Mouse (Mus musculus) lung, adult 18-20 months (tissue): ENCODE data around the gene Hcfc1.

Experiments used
- DNase-seq, 2 experiments: peaks; one replicate each; pipeline ENCODE4 v3.0.0; 2022; ENCODE audit warnings: mixed read lengths in 2 of 2

The Hcfc1 gene

DNA sequence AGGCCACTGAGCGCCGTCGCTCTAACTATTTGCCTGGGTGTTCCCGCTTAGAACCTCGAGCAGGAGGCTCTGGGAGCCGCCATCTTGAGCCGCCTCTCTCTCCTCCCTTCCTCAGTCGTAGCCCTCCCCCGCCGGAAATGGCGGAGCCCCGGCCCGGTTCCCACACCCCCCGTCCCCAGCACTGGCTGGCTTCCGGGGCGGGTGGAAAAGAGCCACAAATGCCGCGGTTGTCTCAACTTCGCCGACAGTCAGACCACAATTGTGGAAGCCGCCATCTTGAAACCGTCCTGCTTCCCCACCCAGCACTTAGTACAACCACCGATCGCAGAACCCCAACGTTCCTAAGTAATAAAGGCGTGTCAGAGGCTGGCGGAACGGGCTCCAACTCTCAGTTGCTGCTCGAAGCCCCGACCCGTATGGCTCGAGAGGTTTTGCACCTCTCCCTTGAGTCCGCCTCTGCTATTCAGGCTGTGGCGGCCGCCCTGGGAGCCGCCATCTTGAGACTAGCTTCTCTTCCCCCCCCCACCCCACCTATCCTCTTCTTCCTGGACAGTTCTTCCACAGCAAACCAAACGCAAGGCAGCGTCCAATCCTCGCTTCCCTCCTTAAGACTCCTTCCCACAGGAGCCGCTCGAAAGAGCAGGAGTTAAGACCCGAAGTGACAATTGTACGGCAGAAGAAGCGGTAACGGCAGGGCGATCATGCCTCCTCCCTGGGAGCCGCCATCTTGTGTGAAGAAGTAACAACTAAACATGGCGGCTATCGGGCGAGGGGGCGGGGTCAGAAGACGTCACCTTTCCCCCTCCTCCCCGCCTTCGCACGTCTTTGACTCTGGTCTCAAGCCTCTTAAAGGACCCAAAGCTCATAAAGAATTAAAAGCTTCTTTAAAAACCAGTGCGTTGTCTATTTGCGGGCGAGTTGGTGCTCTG is at the start of gene Hcfc1:
Gene Hcfc1 (minus strand): TSS at position 110 of the 929 bp plus-strand sequence.
- DNase-seq: peak; percentile 92 to 93

- DNase-seq: no peak
These were observed 48.4 kb upstream of the Hcfc1 start for GRCm38 (mm10) chrX:74014597-74014996.

- DNase-seq: no peak
These were observed 41.9 kb upstream of the Hcfc1 start for GRCm38 (mm10) chrX:74008063-74008462.

GRCm38 (mm10) chrX:74006401-74006800 is 40.2 kb upstream of the Hcfc1 start:
- DNase-seq: no peak

DNA sequence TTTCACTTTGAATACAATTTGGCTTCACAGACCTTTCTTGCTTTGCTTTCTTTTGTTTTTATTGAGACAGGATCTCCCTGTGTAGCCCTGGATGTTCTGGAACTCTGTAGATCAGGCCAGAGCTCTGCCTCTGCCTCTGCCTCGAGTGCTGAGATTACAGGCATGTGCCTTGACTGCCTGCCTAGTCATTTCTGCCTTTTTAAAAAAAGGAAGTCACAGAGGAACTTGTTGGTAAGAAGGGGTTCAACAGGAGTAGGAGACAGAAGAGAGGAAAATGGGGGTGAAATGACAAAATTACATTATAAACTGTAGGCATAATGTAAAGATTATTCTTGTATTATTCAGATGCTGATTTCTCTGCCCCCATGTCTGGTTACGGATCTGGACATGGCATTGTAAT is 37.5 kb upstream of the Hcfc1 start:
- no peak for DNase-seq

DNA sequence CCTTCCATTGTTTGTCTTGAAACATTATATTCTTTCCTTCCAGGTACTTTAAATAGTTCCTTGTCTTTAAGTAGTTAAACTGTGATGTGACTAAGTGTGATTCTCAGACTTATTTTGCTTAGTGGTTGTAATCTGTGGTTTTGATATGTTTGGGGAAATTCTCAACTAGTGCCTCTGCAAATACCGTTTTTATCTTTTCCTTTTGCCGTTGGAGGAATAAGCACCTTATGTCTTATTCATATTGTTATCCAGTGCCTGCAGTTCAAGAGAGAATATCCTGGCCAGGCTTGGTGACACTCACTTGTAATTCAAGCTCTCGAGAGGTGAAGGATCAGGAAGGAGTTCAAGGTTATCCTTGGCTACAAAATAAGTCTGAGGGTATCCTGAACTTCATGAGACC is 34.9 kb upstream of the Hcfc1 start:
- no peak for DNase-seq

- peak; percentile 13 to 45 for DNase-seq
These were observed 33.0 kb upstream of the Hcfc1 start for GRCm38 (mm10) chrX:73998911-73999869.

- DNase-seq: no peak
These were observed 11.6 kb upstream of the Hcfc1 start for GRCm38 (mm10) chrX:73977783-73978182.

DNA sequence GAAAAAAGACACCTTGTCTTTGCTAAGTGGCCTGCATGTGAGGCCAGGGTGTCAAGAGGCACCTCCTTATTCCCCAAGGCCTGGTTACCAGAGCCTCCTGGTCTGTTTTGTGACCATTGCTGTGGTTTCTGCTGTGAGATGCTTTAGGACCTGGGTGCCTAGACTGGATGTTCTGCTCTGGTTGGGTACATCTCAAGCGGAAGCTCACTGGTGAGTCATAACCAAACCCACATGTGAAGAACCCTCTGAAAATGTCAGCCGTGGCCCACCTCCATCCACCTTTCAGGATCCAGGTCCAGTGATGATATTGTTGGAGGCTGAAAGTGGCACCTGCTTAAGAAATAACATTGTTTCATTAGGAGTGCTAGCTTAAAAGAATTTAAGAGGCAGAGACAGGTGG is 10.1 kb upstream of the Hcfc1 start:
- DNase-seq: no peak

DNA sequence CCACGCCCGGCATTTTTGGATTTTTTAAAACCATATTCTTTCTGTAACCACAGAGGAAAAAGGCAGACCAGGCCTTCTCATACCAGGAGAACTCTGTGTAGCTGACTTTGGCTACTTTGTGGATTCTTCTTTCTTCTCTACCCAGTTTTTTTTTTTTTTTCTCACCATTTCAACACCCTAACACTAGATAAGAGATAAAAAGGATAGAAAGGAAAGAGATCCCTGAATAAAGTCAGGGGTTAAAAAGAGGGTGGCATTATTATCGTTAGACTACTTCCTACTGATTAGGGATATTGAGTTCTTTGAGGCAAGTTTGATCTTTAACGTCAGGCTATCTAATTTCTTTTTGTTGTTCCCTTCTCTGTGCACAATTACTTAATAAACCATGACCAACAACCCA is 6.6 kb upstream of the Hcfc1 start:
- no peak for DNase-seq

DNA sequence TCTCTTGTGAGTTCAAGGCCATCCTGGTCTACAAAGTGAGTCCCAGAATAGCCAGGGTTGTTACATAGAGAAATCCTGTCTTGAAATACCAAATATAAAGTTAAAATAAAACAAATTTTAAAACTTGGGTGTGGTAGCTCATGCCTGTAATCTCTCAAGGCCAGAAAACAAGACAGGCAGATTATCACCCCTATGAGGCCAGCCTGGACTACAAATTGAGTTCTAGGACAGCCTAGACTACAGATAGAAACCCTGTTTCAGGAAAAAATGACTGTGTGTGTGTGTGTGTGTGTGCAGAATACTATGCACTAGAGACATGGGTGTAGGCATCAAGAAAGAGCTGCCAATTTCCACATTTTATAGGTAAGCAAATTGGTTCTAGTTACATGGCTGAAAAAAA is 4.6 kb upstream of the Hcfc1 start:
- no peak for DNase-seq

GRCm38 (mm10) chrX:73969729-73970128 is 3.6 kb upstream of the Hcfc1 start:
- DNase-seq: no peak

- DNase-seq: no peak
These were observed 3.0 kb upstream of the Hcfc1 start for GRCm38 (mm10) chrX:73969167-73969566.

- peak; percentile 89 to 91 for DNase-seq
These were observed 1.3 kb upstream of the Hcfc1 start for GRCm38 (mm10) chrX:73967177-73968075.

GRCm38 (mm10) chrX:73965307-73965706 is 850 bp downstream of the Hcfc1 start:
- DNase-seq: peak; percentile 51 to 56

DNA sequence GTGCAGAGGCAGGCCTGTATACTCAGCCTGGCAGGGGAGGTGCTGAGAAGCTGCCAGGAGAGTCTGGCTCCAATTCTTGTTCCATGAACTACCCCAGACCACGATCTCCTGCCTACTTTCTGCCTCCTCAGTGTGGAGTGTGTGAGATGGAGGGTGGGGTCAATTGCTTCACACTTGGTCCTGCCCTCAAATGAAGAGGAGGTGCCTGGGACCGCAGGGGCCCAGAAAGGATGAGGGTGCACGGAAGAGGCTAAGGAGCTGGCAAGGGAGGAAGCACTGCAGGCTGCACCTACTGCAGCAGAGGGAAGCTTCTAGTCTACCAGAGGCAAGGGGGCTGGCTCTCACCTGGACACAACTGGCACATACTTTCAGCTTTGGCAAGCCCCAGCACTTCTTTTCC is 1.8 kb downstream of the Hcfc1 start:
- DNase-seq: peak; percentile 66 to 71

GRCm38 (mm10) chrX:73954988-73955387 is 11.2 kb downstream of the Hcfc1 start:
- no peak for DNase-seq

- no peak for DNase-seq
These were observed 13.6 kb downstream of the Hcfc1 start for GRCm38 (mm10) chrX:73952603-73953002.

DNA sequence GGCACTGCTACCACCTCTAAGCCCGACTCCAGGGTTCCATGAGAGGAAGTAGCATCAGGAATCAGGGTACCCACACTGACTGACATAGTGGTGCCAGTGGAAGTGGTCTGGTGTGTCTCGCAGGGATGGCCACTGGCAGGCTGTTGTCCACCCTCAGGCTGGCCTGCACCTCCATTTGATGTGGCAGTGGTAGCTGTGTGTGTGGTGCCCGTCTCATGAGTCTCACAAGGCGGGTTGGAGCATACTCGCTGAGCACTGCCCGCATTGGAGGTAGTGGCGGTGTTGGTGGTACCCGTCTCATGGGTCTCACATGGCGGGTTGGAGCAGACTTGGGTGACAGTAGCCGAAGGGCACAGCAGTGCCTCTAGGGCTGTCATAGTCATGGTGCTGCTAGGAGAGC is 16.8 kb downstream of the Hcfc1 start:
- DNase-seq: no peak

DNA sequence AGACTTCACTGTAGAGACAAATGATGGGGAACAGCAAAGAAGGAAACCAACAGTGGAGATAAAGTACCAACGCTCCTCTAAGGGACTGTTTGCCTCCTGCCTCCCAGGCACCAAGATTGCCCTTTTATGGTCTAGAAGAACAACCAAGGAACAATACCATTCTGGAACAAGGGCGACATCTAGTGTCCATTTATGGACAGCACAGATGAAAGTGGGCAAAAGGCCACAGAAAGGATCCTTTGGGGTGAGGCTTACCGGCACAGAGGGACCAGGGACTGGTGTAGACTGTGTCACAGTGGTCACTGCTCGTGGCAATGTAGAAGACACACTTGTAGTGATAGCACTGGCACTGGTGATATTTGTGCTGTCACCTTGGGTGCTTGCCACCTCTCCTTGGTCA is 17.5 kb downstream of the Hcfc1 start:
- DNase-seq: peak; percentile 40 to 63

DNA sequence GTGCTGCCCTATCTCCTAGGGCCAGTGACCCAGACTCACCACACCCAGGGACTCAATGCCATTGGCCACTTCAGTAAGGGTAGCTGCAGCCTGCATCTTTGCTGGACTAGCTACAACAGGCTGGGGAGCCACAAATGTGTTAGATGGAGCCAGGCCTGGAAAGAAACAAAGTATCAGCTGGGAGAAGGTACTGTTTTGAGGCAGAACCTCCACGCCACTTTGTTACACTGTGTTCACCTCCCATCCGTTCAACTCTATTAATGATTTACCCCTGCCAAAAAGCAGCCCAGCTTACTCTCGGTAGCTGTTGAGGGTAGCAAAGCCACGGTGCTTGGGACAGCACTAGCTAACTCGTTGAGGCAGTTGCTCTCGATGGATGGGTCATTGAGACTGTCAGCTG is 19.3 kb downstream of the Hcfc1 start:
- DNase-seq: no peak

DNA sequence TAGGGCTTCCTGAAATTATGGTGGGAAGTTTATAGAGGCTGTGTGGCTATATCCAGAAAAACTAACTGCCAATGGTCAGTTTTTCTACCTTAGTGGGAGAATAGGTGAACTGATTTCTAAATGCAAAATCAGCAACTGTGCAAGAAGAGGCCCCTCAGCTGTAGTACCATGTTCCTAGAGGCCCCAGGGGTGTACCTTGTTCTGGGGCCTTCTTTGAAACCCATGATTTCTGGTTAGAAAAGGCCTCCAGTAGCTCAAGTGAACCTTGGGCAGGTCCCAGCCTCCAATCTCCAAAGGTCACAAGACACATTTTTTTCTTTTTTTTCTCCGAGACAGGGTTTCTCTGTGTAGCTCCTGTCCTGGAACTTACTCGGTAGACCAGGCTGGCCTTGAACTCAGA is 23.9 kb downstream of the Hcfc1 start:
- DNase-seq: no peak
